Mouse (Mus musculus) myocyte (in vitro differentiated cells): ENCODE results near the gene Limch1.

Source experiments
- CEBPB ChIP-seq: IDR thresholded peaks from 2 replicates; pipeline ENCODE4 v1.6.1; 2011; ENCODE audit warnings: mild to moderate bottlenecking, moderate library complexity; ENCODE audit not compliant: poor library complexity, insufficient read depth, severe bottlenecking
- E2F4 ChIP-seq: IDR thresholded peaks from one replicate; pipeline ENCODE4 v1.6.1; 2011; ENCODE audit warnings: mild to moderate bottlenecking, control low read depth, moderate library complexity; ENCODE audit not compliant: insufficient read depth
- MAX ChIP-seq: IDR thresholded peaks from one replicate; pipeline ENCODE4 v1.6.1; 2011; ENCODE audit warnings: low read depth, mild to moderate bottlenecking, control low read depth
- MYOD1 ChIP-seq, 3 experiments: IDR thresholded peaks; one replicate each; pipeline ENCODE4 v1.6.1; 2011; ENCODE audit warnings: control low read depth in 2 of 3, low read depth in 2 of 3, mild to moderate bottlenecking in 2 of 3, moderate library complexity in 1 of 3; ENCODE audit not compliant: insufficient read length in 2 of 3, control insufficient read depth in 1 of 3
- MYOG ChIP-seq, 3 experiments: IDR thresholded peaks; one replicate each; pipeline ENCODE4 v1.6.1; 2011; ENCODE audit warnings: control low read depth in 2 of 3, low read depth in 2 of 3, mild to moderate bottlenecking in 2 of 3; ENCODE audit not compliant: insufficient read length in 2 of 3, control insufficient read depth in 1 of 3, insufficient read depth in 1 of 3
- POLR2A ChIP-seq: IDR thresholded peaks from one replicate; pipeline ENCODE4 v1.6.1; 2011; ENCODE audit warnings: low read depth, mild to moderate bottlenecking, control low read depth, moderate library complexity; ENCODE audit not compliant: insufficient read length
- POLR2AphosphoS2 ChIP-seq: IDR thresholded peaks from one replicate; pipeline ENCODE4 v1.6.1; 2011; ENCODE audit warnings: low read depth, control low read depth; ENCODE audit not compliant: insufficient read length
- REST ChIP-seq: IDR thresholded peaks from one replicate; pipeline ENCODE4 v1.6.1; 2011; ENCODE audit warnings: mild to moderate bottlenecking, control low read depth, moderate library complexity; ENCODE audit not compliant: insufficient read depth, insufficient read length
- SRF ChIP-seq: IDR thresholded peaks from one replicate; pipeline ENCODE4 v1.6.1; 2011; ENCODE audit warnings: low read depth; ENCODE audit not compliant: control insufficient read depth, insufficient read length
- TCF12 ChIP-seq: IDR thresholded peaks from one replicate; pipeline ENCODE4 v1.6.1; 2011; ENCODE audit warnings: mild to moderate bottlenecking, control low read depth; ENCODE audit not compliant: poor library complexity, insufficient read depth, severe bottlenecking
- TCF3 ChIP-seq: IDR thresholded peaks from one replicate; pipeline ENCODE4 v1.6.1; 2011; ENCODE audit warnings: low read depth, control low read depth; ENCODE audit not compliant: insufficient read length
- USF1 ChIP-seq: IDR thresholded peaks from one replicate; pipeline ENCODE4 v1.6.1; 2011; ENCODE audit warnings: low read depth, mild to moderate bottlenecking, control low read depth, moderate library complexity

GRCm38 (mm10) chr5:66814674-66815073, 69.0 kb downstream of the Limch1 start:
- no peak for TF ChIP-seq POLR2A
- no peak for TF ChIP-seq USF1
- no peak for TF ChIP-seq CEBPB
- TF ChIP-seq MYOG (IDR thresholded peaks at IDR 0.05; ENCODE audit: control insufficient read depth in 1 of 3, insufficient read depth in 1 of 3, insufficient read length in 2 of 3, low read depth in 2 of 3), result no peak
- TF ChIP-seq E2F4, result no peak
- no peak for TF ChIP-seq MAX
- no peak for TF ChIP-seq TCF12
- TF ChIP-seq REST, result no peak
- TF ChIP-seq POLR2AphosphoS2, result no peak
- TF ChIP-seq MYOD1 (IDR thresholded peaks at IDR 0.05; ENCODE audit: control insufficient read depth in 1 of 3, insufficient read length in 2 of 3, low read depth in 2 of 3), result no peak
- no peak for TF ChIP-seq TCF3
- no peak for TF ChIP-seq SRF
